ENCODE assay signal across 31 mouse cellular contexts in genomic region chr7:130613973-130614372, GRCm38 (mm10). TPM values are rescaled to one million over a fixed set of nuclear protein-coding genes. Genes with fewer than 3 reads are reported as not detected.
DNase-seq lines count a peak whose midpoint lies in the region; ATAC-seq lines count a peak whose summit lies in the region.
"Had no signal": no experiment of that assay in that cellular context is flagged by ENCODE, and none has a peak within 500 bp of the region (broad histone marks: within the 10 kb centered on the region; RNA-seq: fewer than 3 reads in every experiment).

No protein-coding gene starts in this region.

- DNase-seq in gastrocnemius, adult 18-20 months (ENCODE audit: low spot score): peak; percentile 51
- no peak for DNase-seq in gastrocnemius, postnatal 14 days
- no peak for DNase-seq in heart, adult 11 months
- DNase-seq in MN1 (ENCODE audit: low spot score): peak; percentile 34
- DNase-seq in mesoderm, embryonic 11.5 days (ENCODE audit: low read depth, low spot score): peak; percentile 33
- DNase-seq in adrenal gland, postnatal 10 days: no peak
- DNase-seq: adrenal gland, adult 2 months; cerebellum, adult 11 months; cerebellum, adult 9-10 months; cerebellum, postnatal 36 days; heart, postnatal 4 days; kidney, adult 18-20 months; kidney, postnatal 4 days; liver, embryonic 13.5 days; lung, adult 18-20 months; lung, postnatal 4 days; midbrain, embryonic 14.5 days; right cerebral cortex, postnatal 4 days; thymus, adult 2 months; thymus, postnatal 4 days had no signal

- no peaks in the 10 kb centered on the region for H3K36me3 ChIP-seq in heart, embryonic 16.5 days (ENCODE audit: control insufficient read depth, insufficient read depth)
- H3K36me3 ChIP-seq: embryonic facial prominence, embryonic 10.5 days; embryonic facial prominence, embryonic 15.5 days; forebrain, embryonic 15.5 days; heart, embryonic 15.5 days; hindbrain, embryonic 15.5 days; limb, embryonic 10.5 days; limb, embryonic 15.5 days; liver, embryonic 13.5 days had no signal

- no peak overlapping the region for H3K4me2 ChIP-seq in heart, embryonic 16.5 days (ENCODE audit: low read depth, low read length)
- H3K4me2 ChIP-seq: embryonic facial prominence, embryonic 15.5 days; forebrain, embryonic 15.5 days; heart, embryonic 15.5 days; hindbrain, embryonic 15.5 days; limb, embryonic 15.5 days; liver, embryonic 13.5 days had no signal

- no peak overlapping the region for H3K4me3 ChIP-seq in heart, embryonic 16.5 days (ENCODE audit: low read length)
- H3K4me3 ChIP-seq: embryonic facial prominence, embryonic 10.5 days; embryonic facial prominence, embryonic 15.5 days; forebrain, embryonic 15.5 days; heart, embryonic 15.5 days; hindbrain, embryonic 15.5 days; limb, embryonic 10.5 days; limb, embryonic 15.5 days; liver, embryonic 13.5 days; megakaryocyte, embryonic 14.5 days had no signal

- intact Hi-C loops in gastrocnemius, postnatal 14 days (cut with DNase I; ENCODE audit: low total_unique reads): no loop called here

- no peak overlapping the region for H3K9ac ChIP-seq in heart, embryonic 16.5 days (ENCODE audit: low read length)
- H3K9ac ChIP-seq: embryonic facial prominence, embryonic 15.5 days; forebrain, embryonic 15.5 days; heart, embryonic 15.5 days; hindbrain, embryonic 15.5 days; limb, embryonic 15.5 days; liver, embryonic 13.5 days had no signal

- H3K9me3 ChIP-seq in heart, embryonic 16.5 days (replicated peaks; ENCODE audit: control insufficient read depth, low read length): no peaks in the 10 kb centered on the region
- H3K9me3 ChIP-seq: embryonic facial prominence, embryonic 10.5 days; embryonic facial prominence, embryonic 15.5 days; forebrain, embryonic 15.5 days; heart, embryonic 15.5 days; hindbrain, embryonic 15.5 days; limb, embryonic 10.5 days; limb, embryonic 15.5 days; liver, embryonic 13.5 days had no signal

- no peaks in the 10 kb centered on the region for H3K27me3 ChIP-seq in heart, embryonic 16.5 days (ENCODE audit: control insufficient read depth, insufficient read depth, low read length)
- H3K27me3 ChIP-seq: embryonic facial prominence, embryonic 15.5 days; forebrain, embryonic 15.5 days; heart, embryonic 15.5 days; hindbrain, embryonic 15.5 days; limb, embryonic 15.5 days; liver, embryonic 13.5 days had no signal

- H3K27ac ChIP-seq in heart, embryonic 16.5 days (ENCODE audit: low read length): 0 out of 2 replicates have a peak overlapping the region, but pooled peaks have one; percentile 20
- H3K27ac ChIP-seq: embryonic facial prominence, embryonic 10.5 days; embryonic facial prominence, embryonic 15.5 days; forebrain, embryonic 15.5 days; heart, embryonic 15.5 days; hindbrain, embryonic 15.5 days; limb, embryonic 10.5 days; limb, embryonic 15.5 days; liver, embryonic 13.5 days had no signal

- no peak for ATAC-seq in heart, embryonic 16.5 days (replicated peaks; ENCODE audit: extremely low read depth, insufficient read depth, low FRiP score)
- no peak for ATAC-seq in erythroblast, adult 5-6 weeks (replicated peaks; ENCODE audit: low FRiP score, poor library complexity, severe bottlenecking)
- ATAC-seq: forebrain, embryonic 15.5 days; lung, postnatal 0 days had no signal

- H3K4me1 ChIP-seq in heart, embryonic 16.5 days (ENCODE audit: control insufficient read depth, insufficient read depth, low read length): no peaks in the 10 kb centered on the region; the same call in 1 of the 2 replicates
- H3K4me1 ChIP-seq: embryonic facial prominence, embryonic 10.5 days; embryonic facial prominence, embryonic 15.5 days; forebrain, embryonic 15.5 days; heart, embryonic 15.5 days; hindbrain, embryonic 15.5 days; limb, embryonic 10.5 days; limb, embryonic 15.5 days; liver, embryonic 13.5 days; megakaryocyte, embryonic 14.5 days had no signal

- WGBS in heart, embryonic 16.5 days: 49% methylated on average over 4 of the region's 4 CpGs

RNA-seq across cellular contexts. Expression of gene Tacc2, which starts 36.7 kb away (rescaled TPM):
- 100 to 1,000 TPM; 414 to 460 TPM for total RNA-seq in gastrocnemius, adult 18-20 months (2021)
- total RNA-seq in gastrocnemius, postnatal 14 days (2021): 100 to 1,000 TPM; 227 to 381 TPM
- 45.0 and 47.0 TPM in 2 replicates for polyA plus RNA-seq in heart, embryonic 16.5 days (2015; fragmentation: Nextera tagmentation; extraction: Ambion mirVana)
- total RNA-seq in erythroblast, adult 5-6 weeks (2015; ENCODE audit: low replicate concordance): 0.19 and 4.8 TPM in 2 replicates
- total RNA-seq in erythroblast, adult 5-6 weeks (2017; ENCODE audit: low replicate concordance): 2.5 and 4.0 TPM in 2 replicates
- 10 to 100 TPM; 27.5 to 58.4 TPM for total RNA-seq in adrenal gland, postnatal 10 days (2021)

RNA-seq across cellular contexts. Expression of gene Nsmce4a, which starts 41.1 kb away (rescaled TPM):
- total RNA-seq in gastrocnemius, adult 18-20 months (2021): 10 to 100 TPM; 28.4 to 29.0 TPM
- total RNA-seq in gastrocnemius, postnatal 14 days (2021): 10 to 100 TPM; 30.3 to 30.6 TPM
- 123 and 132 TPM in 2 replicates for polyA plus RNA-seq in heart, embryonic 16.5 days (2015; fragmentation: Nextera tagmentation; extraction: Ambion mirVana)
- total RNA-seq in erythroblast, adult 5-6 weeks (2015; ENCODE audit: low replicate concordance): 65.8 and 101 TPM in 2 replicates
- total RNA-seq in erythroblast, adult 5-6 weeks (2017; ENCODE audit: low replicate concordance): 52.1 and 75.8 TPM in 2 replicates
- total RNA-seq in adrenal gland, postnatal 10 days (2021): 10 to 100 TPM; 60.1 to 72.7 TPM

Comparison
In these comparisons a context has a peak if more than half of its experiments do, and no peak if none do; other contexts are left out.
1. DNase-seq: peak in gastrocnemius, adult 18-20 months (single experiment), MN1 (single experiment) and mesoderm, embryonic 11.5 days (single experiment); none in gastrocnemius, postnatal 14 days (single experiment), heart, adult 11 months (single experiment) and adrenal gland, postnatal 10 days (single experiment).
2. RNA of gene Tacc2, which starts 36.7 kb away (total RNA-seq): 414 to 460 TPM in gastrocnemius, adult 18-20 months, 227 to 381 TPM in gastrocnemius, postnatal 14 days and 27.5 to 58.4 TPM in adrenal gland, postnatal 10 days; 0.19 to 4.8 TPM in erythroblast, adult 5-6 weeks; every median in the first group is over 4 times any median in the second.